Mouse (Mus musculus) liver, postnatal 0 days (tissue): Measurements from ENCODE around the gene Mcm10.

Experiments
- CTCF ChIP-seq: sonication (generic); IDR thresholded peaks from 2 replicates; pipeline ENCODE4 v1.5.1; 2016; ENCODE audit warnings: antibody characterized with exemption, low read depth
- EP300 ChIP-seq: IDR thresholded peaks from 2 replicates; pipeline ENCODE4 v1.6.1; 2016; ENCODE audit warnings: antibody characterized with exemption, low read depth, mild to moderate bottlenecking

DNA sequence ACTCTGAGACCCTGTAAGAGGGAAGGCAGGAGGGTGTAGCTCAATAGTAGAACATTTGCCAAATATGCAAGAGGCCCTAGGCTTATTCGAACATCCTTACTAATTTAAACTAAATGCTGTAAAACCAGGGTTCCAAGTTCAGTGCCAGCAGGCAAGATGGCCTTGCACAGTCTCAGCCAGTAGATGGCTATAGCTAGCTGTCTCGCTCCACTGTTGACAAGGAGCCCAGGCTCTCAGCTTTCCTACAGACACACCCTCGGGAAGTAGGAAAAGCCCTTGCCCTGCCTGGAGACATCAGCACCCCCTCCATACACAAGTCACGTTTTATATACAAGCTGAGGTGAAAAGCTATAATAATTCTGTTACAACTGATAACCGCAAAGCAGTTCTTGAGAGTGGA lies 20.1 kb upstream of the Mcm10 start:
- TF ChIP-seq CTCF (no peak), EP300 (no peak)
